Mouse (Mus musculus) midbrain, embryonic 14.5 days (tissue): ENCODE measurements around the gene Tef. TPM values are rescaled to one million over a fixed set of nuclear protein-coding genes. Genes with fewer than 3 reads are reported as not detected.

Experiments
- ATAC-seq: fragments of 200-750 bp; cut with Nextera tagmentation; 2 replicates; pipeline ENCODE4 v1.8.0; 2017; ENCODE audit warnings: moderate number of reproducible peaks, moderate library complexity; ENCODE audit not compliant: low FRiP score, low TSS enrichment
- DNase-seq: peaks from one replicate; pipeline ENCODE4 v3.0.0-alpha.2; 2015
- H3K27ac ChIP-seq: fragments of 300-500 bp; sonication (generic); replicated peaks from 2 replicates; pipeline ENCODE4 v1.5.1; 2014; ENCODE audit warnings: mild to moderate bottlenecking, low read depth, low read length, moderate library complexity
- H3K27me3 ChIP-seq: fragments of 300-500 bp; sonication (generic); 2 replicates; pipeline ENCODE4 v1.6.1; 2014; ENCODE audit warnings: low read length, control low read depth, mixed read lengths; ENCODE audit not compliant: control insufficient read depth, insufficient read depth
- H3K36me3 ChIP-seq: fragments of 300-500 bp; sonication (generic); 2 replicates; pipeline ENCODE4 v1.6.1; 2014; ENCODE audit warnings: low read length, control low read depth; ENCODE audit not compliant: control insufficient read depth, insufficient read depth
- H3K4me1 ChIP-seq: fragments of 300-500 bp; sonication (generic); 2 replicates; pipeline ENCODE4 v1.6.1; 2014; ENCODE audit warnings: mild to moderate bottlenecking, antibody characterized with exemption, low read length, control low read depth; ENCODE audit not compliant: control insufficient read depth, insufficient read depth
- H3K4me2 ChIP-seq: fragments of 300-500 bp; sonication (generic); 2 replicates; pipeline ENCODE4 v1.6.1; 2014; ENCODE audit warnings: mild to moderate bottlenecking, low read length, moderate library complexity
- H3K4me3 ChIP-seq: fragments of 300-500 bp; sonication (generic); replicated peaks from 2 replicates; pipeline ENCODE4 v1.5.1; 2014; ENCODE audit warnings: low read depth, low read length
- H3K9ac ChIP-seq: fragments of 300-500 bp; sonication (generic); replicated peaks from 2 replicates; pipeline ENCODE4 v1.6.1; 2014; ENCODE audit warnings: mild to moderate bottlenecking, low read length, moderate library complexity
- H3K9me3 ChIP-seq: fragments of 300-500 bp; sonication (generic); 2 replicates; pipeline ENCODE4 v1.6.1; 2016; ENCODE audit warnings: low read length, control low read depth, mixed read lengths; ENCODE audit not compliant: control insufficient read depth
- WGBS: fragments of 180-500 bp; shearing (Covaris S2); extraction: QIAGEN DNeasy Blood & Tissue Kit; methylation state at CpG from one replicate; pipeline ENCODE4 v1.1.7; 2014; 5-methylcytosine and 5-hydroxymethylcytosine counted together
- polyA plus RNA-seq: library from polyadenylated mRNA; unstranded; fragments of >200 nt; fragmentation: Nextera tagmentation; extraction: Ambion mirVana; gene quantifications from 2 replicates; pipeline ENCODE4 v1.2.1, GENCODE M21; 2014

The Tef gene
- polyA plus RNA-seq, 1 experiment from 2014 or later, result 19.6 TPM

DNA sequence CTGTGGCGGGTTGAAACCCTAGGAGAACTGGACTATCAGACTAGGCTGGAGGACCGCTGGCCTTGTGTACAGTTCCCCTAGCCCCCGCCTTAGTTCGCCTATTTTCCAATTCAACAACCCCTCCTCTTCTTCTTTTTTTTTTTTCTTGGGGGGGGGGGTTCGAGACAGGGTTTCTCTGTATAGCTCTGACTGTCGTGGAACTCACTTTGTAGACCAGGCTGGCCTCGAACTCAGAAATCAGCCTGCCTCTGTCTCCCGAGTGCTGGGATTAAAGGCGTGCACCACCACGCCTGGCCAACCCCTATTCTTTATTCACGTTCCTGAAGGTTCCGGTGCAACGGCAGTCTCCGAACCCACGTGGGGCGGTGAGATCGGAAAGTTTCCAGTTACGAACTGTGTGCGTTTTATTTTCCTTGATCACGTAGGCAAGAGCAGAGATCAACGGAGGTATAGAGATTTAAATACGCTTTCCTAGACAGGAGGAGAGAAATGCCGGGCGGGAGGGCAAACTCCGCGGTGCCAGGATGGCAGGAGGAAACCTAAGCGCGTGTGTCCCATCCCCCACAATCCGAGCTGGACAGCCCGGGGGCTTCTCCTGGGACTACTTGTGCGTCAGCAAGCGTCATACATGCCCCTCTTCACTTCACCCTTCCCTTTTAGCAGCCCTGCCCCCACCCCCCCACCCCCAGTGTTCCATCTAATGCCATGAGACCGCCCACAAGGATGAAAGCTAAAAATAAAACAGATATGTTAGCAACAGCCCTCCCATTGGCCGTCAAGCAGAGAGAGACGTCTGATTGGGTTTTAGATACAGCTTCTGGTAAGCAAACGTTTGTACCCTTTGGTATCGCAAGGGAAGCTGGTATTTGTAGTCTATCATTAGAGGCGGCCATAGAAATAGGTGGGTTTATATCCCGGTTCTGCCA lies 57.4 kb downstream of the Tef start:
- ATAC-seq, result peak; percentile 84
- H3K4me3 ChIP-seq, result peak overlapping the region; percentile 86

DNA sequence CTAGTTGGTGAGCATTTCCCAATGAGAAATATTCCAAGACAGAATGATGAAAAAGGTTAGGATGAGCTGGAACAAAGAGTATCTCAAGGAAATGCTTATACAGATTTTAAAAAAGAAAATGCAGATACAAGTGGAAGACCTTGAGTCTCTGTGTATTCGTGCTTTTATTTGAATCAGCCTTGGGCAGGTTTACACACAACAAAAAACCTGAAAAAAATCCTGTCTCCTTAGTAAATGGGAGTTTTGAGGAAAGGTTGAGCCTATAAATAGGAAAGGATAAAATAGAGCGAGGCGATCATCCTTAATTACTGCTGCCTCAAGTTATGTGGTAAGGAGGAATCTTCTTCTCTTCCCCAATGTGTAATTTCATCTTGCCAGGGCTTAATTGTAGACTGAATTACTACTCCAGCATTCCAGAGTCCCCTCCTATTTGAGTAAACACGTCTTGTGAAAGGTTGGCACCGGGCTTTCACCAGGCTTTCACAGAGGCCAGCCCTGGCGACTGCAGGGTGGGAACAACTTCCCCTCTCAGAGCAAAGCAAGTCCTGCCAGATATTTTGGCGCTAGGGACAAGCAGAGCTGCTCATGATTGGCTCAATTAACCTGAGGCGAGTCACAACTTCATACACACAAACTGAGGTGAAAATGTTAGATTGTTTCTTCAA lies 58.4 kb downstream of the Tef start:
- Histone ChIP-seq H3K4me3 (peak overlapping the region; percentile 86; the same call in 1 of the 2 replicates), H3K36me3 (peaks cover 15% of the 10 kb centered on the region), H3K27me3 (no peaks in the 10 kb centered on the region), H3K27ac (peak overlapping the region; percentile 91), H3K4me1 (peaks cover 20% of the 10 kb centered on the region), H3K4me2 (peak overlapping the region; percentile 88), H3K9me3 (no peaks in the 10 kb centered on the region), H3K9ac (no peak overlapping the region; the same call in 1 of the 2 replicates)
- peak; percentile 32 for DNase-seq
- WGBS, result 43% methylated on average over 8 of the region's 8 CpGs
- no peak for ATAC-seq

More for the DNA sequence above, 57.4 kb downstream of the Tef start:
- DNase-seq, result peak; percentile 94
- under 1% methylated on average over 39 of the region's 39 CpGs for WGBS
- Histone ChIP-seq H3K27ac (peak overlapping the region; percentile 91), H3K4me2 (peak overlapping the region; percentile 88), H3K9ac (peak overlapping the region; percentile 73), H3K36me3 (0 out of 2 replicates have a peak, but pooled peaks cover 5% of the 10 kb centered on the region), H3K9me3 (no peaks in the 10 kb centered on the region), H3K4me1 (peaks cover 24% of the 10 kb centered on the region), H3K27me3 (no peaks in the 10 kb centered on the region)

DNA sequence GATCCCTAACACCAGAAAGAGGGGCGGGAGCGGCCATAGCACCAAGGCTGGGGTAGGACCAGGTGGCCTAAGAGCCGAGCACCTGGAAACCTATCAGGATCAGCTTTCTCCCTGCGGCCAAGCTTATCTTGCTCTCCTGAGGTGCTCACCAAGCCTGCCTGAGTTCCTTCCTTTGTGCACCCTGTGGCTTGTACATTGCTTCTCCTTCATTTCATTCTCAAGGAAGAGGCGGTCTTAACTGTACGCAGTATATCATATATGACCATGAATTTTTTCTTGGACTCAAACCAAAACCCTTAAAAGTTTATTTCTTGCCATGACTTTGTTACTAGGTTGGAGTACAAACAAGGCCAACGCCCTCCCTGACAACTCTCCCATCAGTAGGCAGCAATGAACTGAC lies 62.0 kb downstream of the Tef start:
- no peaks in the 10 kb centered on the region for H3K9me3 ChIP-seq
- H3K9ac ChIP-seq, result no peak overlapping the region
- ATAC-seq, result no peak
- DNase-seq, result no peak
- H3K4me2 ChIP-seq, result no peak overlapping the region
- H3K27me3 ChIP-seq, result no peaks in the 10 kb centered on the region
- peaks cover 7% of the 10 kb centered on the region for H3K4me1 ChIP-seq
- peaks cover 51% of the 10 kb centered on the region for H3K36me3 ChIP-seq
- H3K4me3 ChIP-seq, result no peak overlapping the region
- no peak overlapping the region for H3K27ac ChIP-seq
- 97% methylated on average over 7 of the region's 7 CpGs for WGBS

- peaks cover 56% of the 10 kb centered on the region for H3K36me3 ChIP-seq
- peaks cover 15% of the 10 kb centered on the region for H3K4me1 ChIP-seq
Measured at GRCm38 (mm10) chr15:81869985-81870384, 67.8 kb downstream of the Tef start.

GRCm38 (mm10) chr15:81871604-81872261 lies 69.5 kb downstream of the Tef start, which contains the start of gene Phf5a:
Gene Phf5a (minus strand): TSS chr15:81871911.
- WGBS, result under 1% methylated on average over 30 of the region's 30 CpGs
- Histone ChIP-seq H3K36me3 (peaks cover 39% of the 10 kb centered on the region), H3K4me3 (peak within 1 kb of the TSS; percentile 91), H3K27ac (peak within 1 kb of the TSS; percentile 98), H3K9ac (peak within 1 kb of the TSS; percentile 75), H3K27me3 (no peaks in the 10 kb centered on the region), H3K4me1 (peaks cover 15% of the 10 kb centered on the region), H3K4me2 (peak within 1 kb of the TSS; percentile 88), H3K9me3 (no peaks in the 10 kb centered on the region)
- peak; percentile 98 for DNase-seq
- peak; percentile 94 for ATAC-seq

More at GRCm38 (mm10) chr15:81869985-81870384, 67.8 kb downstream of the Tef start:
- no peak for DNase-seq
- Histone ChIP-seq H3K9ac (no peak overlapping the region), H3K27me3 (no peaks in the 10 kb centered on the region), H3K9me3 (no peaks in the 10 kb centered on the region), H3K4me3 (no peak overlapping the region), H3K4me2 (no peak overlapping the region), H3K27ac (no peak overlapping the region)
- no peak for ATAC-seq
- WGBS, result 98% methylated on average over 5 of the region's 5 CpGs

- Histone ChIP-seq H3K4me3 (peak within 1 kb of the TSS; percentile 91), H3K9me3 (no peaks in the 10 kb centered on the region), H3K9ac (peak within 1 kb of the TSS; percentile 75), H3K27me3 (no peaks in the 10 kb centered on the region), H3K4me2 (peak within 1 kb of the TSS; percentile 88), H3K36me3 (peaks cover 32% of the 10 kb centered on the region), H3K27ac (peak within 1 kb of the TSS; percentile 98), H3K4me1 (peaks cover 15% of the 10 kb centered on the region)
- DNase-seq (peak; percentile 100), ATAC-seq (peak; percentile 87)
- under 1% methylated on average over 53 of the region's 53 CpGs for WGBS
Measured at GRCm38 (mm10) chr15:81872262-81873136, 70.3 kb downstream of the Tef start, which contains the start of gene Aco2. Gene Aco2 (plus strand): TSS chr15:81872309.
